Mouse (Mus musculus) lung, embryonic 15.5 days (tissue): ENCODE results near the gene Sfmbt1. TPM values are rescaled to one million over a fixed set of nuclear protein-coding genes. Genes with fewer than 3 reads are reported as not detected.
"Not testable (repeated sequence)": the region's sequence is repeated elsewhere in the genome, so short reads cannot be mapped to it uniquely, and the experiment has no call there.

Experiments used
- ATAC-seq: fragments of 200-750 bp; cut with Nextera tagmentation; 2 replicates; pipeline ENCODE4 v1.8.0; 2017; ENCODE audit warnings: moderate number of reproducible peaks, borderline replicate concordance; ENCODE audit not compliant: low FRiP score, low TSS enrichment; ENCODE audit errors: extremely low read depth
- H3K27ac ChIP-seq: fragments of 300-500 bp; sonication (generic); 2 replicates; pipeline ENCODE4 v1.5.1; 2015; ENCODE audit warnings: moderate library complexity, mild to moderate bottlenecking, inconsistent platforms
- H3K27me3 ChIP-seq: fragments of 300-500 bp; sonication (generic); 2 replicates; pipeline ENCODE4 v1.6.1; 2015; ENCODE audit warnings: inconsistent platforms
- H3K36me3 ChIP-seq: fragments of 300-500 bp; sonication (generic); 2 replicates; pipeline ENCODE4 v1.6.1; 2015; ENCODE audit warnings: inconsistent platforms
- H3K4me1 ChIP-seq: fragments of 300-500 bp; sonication (generic); 2 replicates; pipeline ENCODE4 v1.6.1; 2015; ENCODE audit warnings: inconsistent platforms
- H3K4me2 ChIP-seq: fragments of 300-500 bp; sonication (generic); 2 replicates; pipeline ENCODE4 v1.6.1; 2015; ENCODE audit warnings: inconsistent platforms, mild to moderate bottlenecking, moderate library complexity
- H3K4me3 ChIP-seq: fragments of 300-500 bp; sonication (generic); 2 replicates; pipeline ENCODE4 v1.5.1; 2015; ENCODE audit warnings: mild to moderate bottlenecking, inconsistent platforms
- H3K9ac ChIP-seq: fragments of 300-500 bp; sonication (generic); 2 replicates; pipeline ENCODE4 v1.6.1; 2015; ENCODE audit warnings: inconsistent platforms
- H3K9me3 ChIP-seq: fragments of 300-500 bp; sonication (generic); 2 replicates; pipeline ENCODE4 v1.6.1; 2016; ENCODE audit warnings: inconsistent platforms
- WGBS: fragments of 180-500 bp; shearing (Covaris S2); methylation state at CpG from one replicate; pipeline ENCODE4 v1.1.7; 2015; 5-methylcytosine and 5-hydroxymethylcytosine counted together
- polyA plus RNA-seq: library from polyadenylated mRNA; unstranded; fragments of >200 nt; fragmentation: Nextera tagmentation; extraction: Ambion mirVana; gene quantifications from 2 replicates; pipeline ENCODE4 v1.2.1, GENCODE M21; 2015

Gene Sfmbt1
- polyA plus RNA-seq, 1 experiment from 2014 or later = 12.7 TPM

DNA sequence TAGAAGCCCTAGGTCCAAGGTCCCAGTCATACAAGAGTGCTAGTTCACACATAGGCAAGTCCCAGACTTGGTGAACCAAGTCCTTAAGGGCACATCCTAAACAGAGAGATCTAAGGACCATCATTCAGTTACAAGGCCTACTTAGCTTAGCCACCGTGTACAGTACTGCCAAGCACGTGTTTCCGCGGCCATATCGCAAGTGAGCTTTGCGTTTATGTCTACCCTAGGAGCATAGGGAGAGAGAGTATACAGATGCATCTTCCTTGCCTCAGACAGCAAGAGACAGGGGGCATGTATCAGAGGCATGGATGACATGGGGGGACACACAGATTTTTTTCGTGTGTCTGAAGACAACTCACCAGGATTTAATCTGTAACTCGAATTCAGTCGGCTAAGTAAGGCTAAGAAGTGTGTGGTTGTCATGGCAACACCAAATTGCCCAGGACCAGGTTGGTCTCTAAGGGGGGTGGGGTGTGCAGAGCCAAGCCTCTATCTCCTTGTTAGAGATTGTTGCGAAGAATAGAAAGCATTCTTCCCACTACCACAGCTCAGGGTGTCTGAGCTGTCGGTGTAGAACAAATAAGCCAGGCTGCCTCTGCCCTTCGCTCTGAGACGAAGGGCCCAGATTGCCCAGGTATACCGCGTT lies 17.1 kb upstream of the Sfmbt1 start:
- no peak overlapping the region for H3K4me3 ChIP-seq
- H3K4me2 ChIP-seq = no peak overlapping the region
- no peaks in the 10 kb centered on the region for H3K9me3 ChIP-seq
- no peaks in the 10 kb centered on the region for H3K4me1 ChIP-seq
- 67% methylated on average over 15 of the region's 15 CpGs for WGBS
- no peak overlapping the region for H3K9ac ChIP-seq
- no peak overlapping the region for H3K27ac ChIP-seq
- no peaks in the 10 kb centered on the region for H3K27me3 ChIP-seq
- H3K36me3 ChIP-seq = no peaks in the 10 kb centered on the region
- ATAC-seq = no peak

GRCm38 (mm10) chr14:30699656-30700055 lies 15.0 kb upstream of the Sfmbt1 start:
- Histone ChIP-seq H3K9me3 (no peaks in the 10 kb centered on the region), H3K4me1 (no peaks in the 10 kb centered on the region), H3K27me3 (no peaks in the 10 kb centered on the region), H3K9ac (no peak overlapping the region), H3K27ac (no peak overlapping the region), H3K4me2 (no peak overlapping the region), H3K36me3 (no peaks in the 10 kb centered on the region), H3K4me3 (no peak overlapping the region)
- ATAC-seq = no peak
- 30% methylated on average over 8 of the region's 8 CpGs for WGBS

- no peaks in the 10 kb centered on the region for H3K4me1 ChIP-seq
- ATAC-seq = no peak
- WGBS = 60% methylated on average over 5 of the region's 5 CpGs
Observed at GRCm38 (mm10) chr14:30702512-30702911, 12.1 kb upstream of the Sfmbt1 start.

DNA sequence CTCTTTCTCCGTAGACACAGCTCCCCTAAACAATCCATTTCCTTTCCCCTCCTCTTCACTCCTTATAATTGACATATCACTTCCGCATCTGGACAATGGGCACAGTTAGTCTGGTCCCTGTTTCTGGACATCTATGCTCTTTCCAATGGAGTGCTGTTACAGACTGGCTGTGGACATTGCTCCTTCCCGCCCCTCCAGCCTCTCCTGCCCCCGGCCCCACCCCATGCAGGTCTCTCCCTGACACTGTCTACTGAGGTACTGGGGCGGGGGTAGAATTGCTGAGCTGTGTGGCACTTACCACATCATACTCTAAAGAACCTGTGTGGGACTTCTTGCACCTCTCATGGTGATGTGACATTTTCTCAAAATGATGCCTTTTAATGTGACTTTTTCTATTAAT lies 11.6 kb upstream of the Sfmbt1 start:
- WGBS = 67% methylated on average over 5 of the region's 5 CpGs
- ATAC-seq = no peak
- no peaks in the 10 kb centered on the region for H3K9me3 ChIP-seq

More at GRCm38 (mm10) chr14:30702512-30702911, 12.1 kb upstream of the Sfmbt1 start:
- Histone ChIP-seq H3K27me3 (no peaks in the 10 kb centered on the region), H3K4me2 (no peak overlapping the region), H3K9me3 (no peaks in the 10 kb centered on the region), H3K9ac (no peak overlapping the region), H3K36me3 (no peaks in the 10 kb centered on the region), H3K4me3 (no peak overlapping the region), H3K27ac (no peak overlapping the region)

DNA sequence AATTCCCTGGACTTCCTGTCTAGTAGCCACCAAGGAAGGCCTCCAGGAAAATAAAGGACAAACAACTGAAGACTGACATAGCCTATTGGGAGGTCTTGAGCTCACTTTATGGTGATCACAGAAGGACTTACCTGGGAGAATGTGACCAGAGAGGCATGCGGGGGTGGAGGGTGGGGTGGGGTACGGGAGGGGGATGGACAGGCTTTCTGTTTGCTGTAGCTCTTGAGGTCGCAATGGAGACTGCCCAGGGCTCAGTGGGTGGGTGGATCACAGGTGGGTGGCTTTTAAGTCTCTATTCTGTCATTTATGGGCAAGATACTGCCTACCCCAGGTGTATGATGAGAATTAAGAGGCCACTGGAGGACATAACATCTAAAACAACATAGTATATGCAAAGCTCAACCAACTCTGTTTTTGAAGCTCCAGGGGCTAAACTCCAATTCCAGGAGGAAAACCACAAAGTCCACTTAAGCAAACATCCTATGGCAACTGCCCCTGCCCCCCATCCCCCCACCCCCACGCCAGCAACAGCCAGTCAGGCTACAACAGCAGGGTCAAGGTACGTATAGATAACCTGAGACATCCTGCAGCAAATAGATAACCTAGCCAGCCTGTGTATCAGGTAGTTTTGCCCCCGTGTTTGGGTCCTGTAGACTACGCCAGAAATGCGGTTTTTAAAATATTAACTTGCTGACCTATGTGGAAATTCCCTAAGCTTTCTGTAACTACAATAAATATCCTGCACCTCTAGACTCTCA lies 10.4 kb upstream of the Sfmbt1 start:
- no peak overlapping the region for H3K4me2 ChIP-seq
- no peaks in the 10 kb centered on the region for H3K27me3 ChIP-seq
- no peak overlapping the region for H3K27ac ChIP-seq
- no peak overlapping the region for H3K4me3 ChIP-seq
- H3K9me3 ChIP-seq = no peaks in the 10 kb centered on the region
- H3K4me1 ChIP-seq = no peaks in the 10 kb centered on the region
- WGBS = 58% methylated on average over 8 of the region's 8 CpGs
- ATAC-seq = no peak
- H3K36me3 ChIP-seq = no peaks in the 10 kb centered on the region
- H3K9ac ChIP-seq = no peak overlapping the region

More for the DNA sequence above, 11.6 kb upstream of the Sfmbt1 start:
- no peak overlapping the region for H3K27ac ChIP-seq
- H3K9ac ChIP-seq = no peak overlapping the region
- H3K27me3 ChIP-seq = no peaks in the 10 kb centered on the region
- no peaks in the 10 kb centered on the region for H3K4me1 ChIP-seq
- no peak overlapping the region for H3K4me3 ChIP-seq
- no peak overlapping the region for H3K4me2 ChIP-seq
- H3K36me3 ChIP-seq = no peaks in the 10 kb centered on the region

DNA sequence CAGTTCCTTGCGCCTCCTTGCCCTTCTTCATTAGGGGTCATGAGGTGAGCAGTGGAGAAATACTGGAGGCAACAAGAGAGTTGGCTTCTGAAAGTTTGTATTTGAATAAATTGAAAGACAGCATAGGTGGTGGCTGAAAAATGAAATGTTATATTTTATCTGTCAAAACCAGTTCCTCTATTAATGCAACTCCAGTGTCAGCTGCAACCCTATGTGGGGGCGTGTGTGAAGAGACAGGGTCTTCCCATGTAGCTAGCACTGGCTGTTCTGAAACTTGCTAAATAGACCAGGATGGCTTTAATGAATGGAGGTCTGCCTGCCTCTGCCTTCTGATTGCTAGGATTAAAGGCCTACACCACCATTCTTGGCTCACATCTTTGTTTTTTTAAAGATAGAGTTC lies 2.8 kb upstream of the Sfmbt1 start:
- Histone ChIP-seq H3K9me3 (no peaks in the 10 kb centered on the region), H3K4me3 (no peak overlapping the region), H3K4me1 (peaks cover 8% of the 10 kb centered on the region; the same call in 1 of the 2 replicates), H3K4me2 (no peak overlapping the region), H3K27me3 (peaks cover 17% of the 10 kb centered on the region), H3K27ac (no peak overlapping the region), H3K36me3 (no peaks in the 10 kb centered on the region), H3K9ac (no peak overlapping the region)
- no peak for ATAC-seq
- WGBS = 92% methylated on average over 2 of the region's 2 CpGs

GRCm38 (mm10) chr14:30713769-30714168 lies 880 bp upstream of the Sfmbt1 start:
- ATAC-seq = no peak
- Histone ChIP-seq H3K4me3 (no peak overlapping the region), H3K36me3 (no peaks in the 10 kb centered on the region), H3K4me2 (no peak overlapping the region), H3K27ac (no peak overlapping the region), H3K9ac (no peak overlapping the region), H3K4me1 (peaks cover 13% of the 10 kb centered on the region; the same call in 1 of the 2 replicates), H3K9me3 (no peaks in the 10 kb centered on the region), H3K27me3 (peaks cover 17% of the 10 kb centered on the region)
- WGBS = 77% methylated on average over 1 of the region's 1 CpGs

- peaks cover 13% of the 10 kb centered on the region; the same call in 1 of the 2 replicates for H3K4me1 ChIP-seq
- peak overlapping the region; percentile 68 for H3K4me3 ChIP-seq
- H3K4me2 ChIP-seq = peak overlapping the region; percentile 94
- peak overlapping the region; percentile 87 for H3K27ac ChIP-seq
- H3K36me3 ChIP-seq = no peaks in the 10 kb centered on the region
- no peaks in the 10 kb centered on the region for H3K9me3 ChIP-seq
- WGBS = 0% methylated on average over 58 of the region's 68 CpGs
- ATAC-seq = peak; percentile 84
- H3K27me3 ChIP-seq = peaks cover 17% of the 10 kb centered on the region
- H3K9ac ChIP-seq = peak overlapping the region; percentile 71
Observed at GRCm38 (mm10) chr14:30715618-30716050, 985 bp downstream of the Sfmbt1 start.

GRCm38 (mm10) chr14:30716051-30716952 lies 1.7 kb downstream of the Sfmbt1 start:
- H3K27ac ChIP-seq = peak overlapping the region; percentile 87
- under 1% methylated on average over 57 of the region's 106 CpGs for WGBS
- H3K4me3 ChIP-seq = peak overlapping the region; percentile 68
- peak overlapping the region; percentile 71 for H3K9ac ChIP-seq
- H3K9me3 ChIP-seq = no peaks in the 10 kb centered on the region
- H3K4me2 ChIP-seq = peak overlapping the region; percentile 94
- H3K4me1 ChIP-seq = peaks cover 13% of the 10 kb centered on the region; the same call in 1 of the 2 replicates
- peaks cover 17% of the 10 kb centered on the region for H3K27me3 ChIP-seq
- ATAC-seq = peak; percentile 63
- H3K36me3 ChIP-seq = no peaks in the 10 kb centered on the region

DNA sequence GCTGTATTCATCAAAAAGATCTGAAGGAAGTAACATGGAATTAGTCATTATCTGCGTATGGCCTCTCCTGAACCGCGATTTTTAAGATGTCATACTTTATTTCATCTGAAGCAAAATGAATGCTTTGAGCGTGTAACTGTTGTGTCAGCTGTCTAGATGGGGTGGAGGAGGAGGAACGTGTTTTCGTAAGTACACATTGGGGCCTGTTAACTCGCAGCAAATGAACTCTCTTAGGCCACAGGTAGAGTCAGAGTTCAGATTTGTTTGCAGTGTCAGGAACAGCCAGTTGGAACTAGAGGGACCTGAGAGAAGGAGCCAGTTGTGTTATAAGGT lies 2.3 kb downstream of the Sfmbt1 start:
- H3K27ac ChIP-seq = no peak overlapping the region
- peaks cover 17% of the 10 kb centered on the region for H3K27me3 ChIP-seq
- H3K4me2 ChIP-seq = peak overlapping the region; percentile 94
- H3K36me3 ChIP-seq = no peaks in the 10 kb centered on the region
- WGBS = 6% methylated on average over 7 of the region's 7 CpGs
- H3K9me3 ChIP-seq = no peaks in the 10 kb centered on the region
- peaks cover 13% of the 10 kb centered on the region; the same call in 1 of the 2 replicates for H3K4me1 ChIP-seq
- peak overlapping the region; percentile 68 for H3K4me3 ChIP-seq
- H3K9ac ChIP-seq = peak overlapping the region; percentile 71; the same call in 1 of the 2 replicates
- no peak for ATAC-seq

DNA sequence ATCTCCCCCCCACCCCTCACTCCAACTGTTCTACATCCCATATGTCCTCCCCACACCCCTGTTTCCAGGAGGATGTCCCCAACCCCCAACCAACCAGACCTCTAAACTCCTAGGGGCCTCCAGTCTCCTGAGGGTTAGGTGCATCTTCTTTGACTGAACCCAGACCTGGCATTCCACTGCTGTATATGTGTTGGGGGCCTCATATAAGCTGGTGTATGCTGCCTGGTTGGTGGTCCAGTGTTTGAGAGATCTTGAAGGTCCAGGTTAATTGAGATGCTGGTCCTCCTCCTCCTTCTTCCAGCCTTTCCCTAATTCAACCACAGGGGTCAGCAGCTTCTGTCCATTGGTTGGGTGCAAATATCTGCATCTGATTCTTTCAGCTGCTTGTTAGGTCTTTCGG lies 4.0 kb downstream of the Sfmbt1 start:
- ATAC-seq, H3K4me2 ChIP-seq, H3K9ac ChIP-seq, H3K36me3 ChIP-seq, H3K9me3 ChIP-seq, H3K27ac ChIP-seq, H3K4me3 ChIP-seq: not testable (repeated sequence)
- Histone ChIP-seq H3K27me3 (peaks cover 17% of the 10 kb centered on the region), H3K4me1 (peaks cover 13% of the 10 kb centered on the region; the same call in 1 of the 2 replicates)
- 90% methylated on average over 1 of the region's 1 CpGs for WGBS
